Mouse (Mus musculus): Measurements from ENCODE around the gene Haus6. TPM values are rescaled to one million over a fixed set of nuclear protein-coding genes. Genes with fewer than 3 reads are reported as not detected.

Gene Haus6
- total RNA-seq, 4 experiments from 2014 or later, result 9.0 to 11.0 (median 10.5) TPM

- peak; percentile 93 for DNase-seq (ENCODE audit: low spot score in 2 of 2)
Observed at GRCm38 (mm10) chr4:86575283-86575983, 36.4 kb downstream of the Haus6 start, which contains the start of gene Rraga. Rraga (plus strand) TSS chr4:86575668.

GRCm38 (mm10) chr4:86574939-86575282 is 36.9 kb downstream of the Haus6 start:
- DNase-seq (ENCODE audit: low spot score in 2 of 2), result no peak

DNA sequence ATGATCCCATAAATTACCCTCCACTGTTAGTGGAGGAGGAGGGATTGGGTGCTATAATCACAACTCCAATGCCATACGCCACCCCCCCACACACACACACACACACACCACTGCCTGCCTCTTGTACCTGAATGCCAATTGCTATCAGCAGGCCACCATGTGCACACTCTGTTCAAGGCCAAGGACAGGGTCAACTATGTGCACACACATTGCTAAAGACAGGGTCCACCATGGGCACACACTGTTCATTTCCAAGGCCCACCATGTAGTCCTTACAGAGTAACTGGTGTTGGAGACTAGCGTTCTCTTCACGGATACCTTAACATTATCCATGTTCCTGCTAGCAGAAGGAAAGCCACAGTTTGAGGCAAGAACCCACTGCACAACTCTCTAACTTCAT is 50.8 kb downstream of the Haus6 start:
- no peak for DNase-seq (ENCODE audit: low spot score in 2 of 2)

- DNase-seq (ENCODE audit: low spot score in 2 of 2), result no peak
Observed at GRCm38 (mm10) chr4:86559006-86559405, 52.8 kb downstream of the Haus6 start.

DNA sequence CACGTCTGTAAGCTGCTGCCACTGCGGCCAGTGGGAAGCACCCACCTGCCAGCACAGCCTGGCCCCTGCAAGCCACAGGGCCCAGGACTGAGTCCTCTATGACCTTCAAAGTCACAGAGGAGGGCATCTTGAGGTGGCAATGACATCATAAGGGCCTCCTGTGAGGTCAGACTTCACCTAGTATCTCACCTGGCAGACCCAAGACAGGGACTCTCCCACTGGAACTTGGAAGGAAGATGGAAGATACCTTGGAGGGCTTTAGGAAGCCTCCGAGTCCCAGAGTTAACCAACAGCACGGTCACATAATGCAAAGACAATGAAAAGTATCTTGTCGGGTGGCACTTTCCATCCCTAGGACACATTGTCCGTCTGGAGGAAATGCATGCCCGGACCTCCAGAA is 53.6 kb downstream of the Haus6 start, which contains the start of gene Saxo1:
Gene Saxo1, minus strand, starts transcription at position 101 of the 400 bp plus-strand sequence.
- DNase-seq (ENCODE audit: low spot score in 2 of 2), result no peak

DNA sequence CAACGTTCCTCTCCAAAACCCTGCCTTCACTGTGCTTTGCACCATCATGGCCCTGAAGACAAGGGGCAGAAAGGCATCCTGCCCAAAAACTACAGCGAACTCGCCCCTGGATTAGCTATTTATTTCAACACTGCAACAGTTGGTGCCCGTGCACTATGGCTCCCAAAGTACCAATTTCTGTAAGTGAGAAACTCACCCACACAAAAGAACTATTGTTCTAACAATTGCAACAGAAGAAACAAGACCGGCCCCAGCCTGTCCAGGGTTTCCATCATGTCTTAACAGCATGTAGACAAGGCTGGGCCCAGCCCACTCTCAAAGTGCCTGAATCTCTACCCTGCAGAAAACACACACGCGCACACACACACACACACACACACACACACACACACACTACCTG is 54.5 kb downstream of the Haus6 start:
- DNase-seq (ENCODE audit: low spot score in 2 of 2), result no peak

DNA sequence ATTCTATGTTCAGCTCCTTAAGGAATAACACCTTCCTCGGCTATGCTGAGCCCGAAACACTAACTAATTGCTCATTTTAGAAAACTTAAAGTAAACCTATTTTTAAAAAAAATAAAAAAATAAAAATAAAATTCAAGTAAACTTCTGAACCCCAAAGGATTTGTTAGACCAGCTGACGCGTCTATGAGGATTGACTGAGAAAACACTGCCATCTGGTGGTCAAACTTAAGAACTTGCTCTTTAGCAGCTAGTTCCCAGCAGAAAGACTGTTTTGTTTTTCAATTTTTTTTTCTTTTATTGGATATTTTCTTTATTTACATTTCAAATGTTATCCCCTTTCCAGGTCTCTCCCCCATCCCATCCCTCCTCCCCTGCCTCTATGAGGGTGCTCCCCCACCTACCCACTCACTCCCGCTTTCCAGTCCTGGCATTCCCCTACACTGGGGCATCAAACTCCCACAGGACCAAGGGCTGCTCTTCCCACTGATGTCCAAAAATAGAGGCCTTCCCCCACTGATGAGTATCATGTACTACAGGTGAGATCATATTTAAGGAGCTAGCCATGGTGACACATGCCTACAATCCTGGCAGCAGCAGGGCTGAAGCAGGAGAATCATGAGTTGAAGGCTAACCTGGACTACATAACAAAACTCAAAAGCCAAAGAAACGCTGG is 56.7 kb downstream of the Haus6 start:
- DNase-seq (ENCODE audit: low spot score in 2 of 2), result no peak

GRCm38 (mm10) chr4:86548332-86548731 is 63.5 kb downstream of the Haus6 start:
- no peak for DNase-seq (ENCODE audit: low spot score in 2 of 2)

GRCm38 (mm10) chr4:86545615-86546014 is 66.2 kb downstream of the Haus6 start:
- DNase-seq (ENCODE audit: low spot score in 2 of 2), result no peak

DNA sequence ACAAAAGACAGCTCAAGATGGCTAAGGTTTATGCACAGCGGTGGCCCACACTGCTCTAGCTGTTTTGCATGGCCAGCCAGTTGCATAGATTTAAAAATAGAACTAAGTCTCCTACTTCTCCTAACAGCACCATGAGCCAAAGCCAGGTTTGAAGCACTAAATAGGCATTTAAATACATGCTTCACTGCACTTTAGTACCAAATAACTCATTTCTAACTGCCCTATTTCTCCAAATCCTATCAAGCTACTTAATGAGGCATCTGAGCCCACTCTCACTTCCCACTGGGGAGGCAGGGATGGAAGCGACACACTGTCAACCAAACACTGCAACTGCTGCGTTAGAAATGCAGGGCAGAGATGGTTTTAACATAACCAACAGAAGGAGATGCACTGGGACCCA is 67.9 kb downstream of the Haus6 start:
- DNase-seq (ENCODE audit: low spot score in 2 of 2), result no peak

GRCm38 (mm10) chr4:86541573-86541972 is 70.3 kb downstream of the Haus6 start:
- no peak for DNase-seq (ENCODE audit: low spot score in 2 of 2)

DNA sequence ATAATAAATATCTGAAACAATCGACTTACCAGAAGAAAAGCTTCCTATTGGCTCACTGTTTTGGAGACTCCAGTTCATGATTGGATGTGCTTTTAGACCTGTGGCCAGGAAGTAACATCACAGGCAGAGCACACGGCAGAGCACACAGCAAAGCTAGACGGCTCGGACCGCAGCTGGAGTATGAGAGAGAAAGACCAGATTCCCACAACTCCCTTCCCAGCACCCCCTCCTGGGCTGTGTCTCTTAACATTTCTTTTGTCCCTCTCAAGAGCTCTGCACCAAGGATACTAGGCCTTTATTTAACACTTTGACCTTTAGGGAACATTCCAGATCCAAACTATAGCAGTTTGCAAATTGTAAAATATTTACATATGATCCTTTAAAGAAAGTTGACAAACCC is 72.9 kb downstream of the Haus6 start:
- no peak for DNase-seq (ENCODE audit: low spot score in 2 of 2)

- DNase-seq (ENCODE audit: low spot score in 2 of 2), result no peak
Observed at GRCm38 (mm10) chr4:86537972-86538371, 73.9 kb downstream of the Haus6 start.

GRCm38 (mm10) chr4:86534091-86534481 is 77.8 kb downstream of the Haus6 start:
- no peak for DNase-seq (ENCODE audit: low spot score in 2 of 2)

DNA sequence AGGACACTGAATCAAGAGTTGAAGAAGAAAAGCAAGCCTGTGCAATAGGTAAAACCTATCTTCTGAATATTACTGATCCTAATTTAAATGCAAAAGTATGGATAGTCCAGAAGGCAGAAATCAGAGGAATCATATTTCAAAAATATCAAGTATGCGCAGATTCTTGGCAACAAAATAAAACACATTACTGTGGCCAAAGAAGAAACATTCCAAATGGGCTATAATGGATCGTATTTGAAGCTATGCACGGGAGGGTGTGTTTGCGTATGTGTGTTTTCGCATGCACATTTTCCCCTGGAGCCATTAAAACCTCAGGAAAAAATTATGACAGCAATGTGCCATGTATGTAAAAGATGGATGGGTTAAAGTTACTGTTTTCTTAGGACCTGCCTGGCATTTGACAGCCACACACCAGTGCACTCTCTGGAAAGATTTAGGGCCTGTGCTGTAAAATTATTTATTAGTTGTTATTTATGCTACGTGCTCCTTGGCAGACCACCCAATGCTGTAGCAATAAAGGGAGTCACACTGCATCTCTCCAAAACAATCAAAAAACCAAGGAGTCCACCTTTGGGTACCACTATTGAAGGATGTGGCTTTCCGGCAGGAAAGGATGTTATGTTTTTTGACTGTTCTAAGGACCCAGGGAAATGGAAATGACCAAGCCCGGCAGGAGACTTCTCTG is 78.3 kb downstream of the Haus6 start:
- DNase-seq (ENCODE audit: low spot score in 2 of 2), result no peak

DNA sequence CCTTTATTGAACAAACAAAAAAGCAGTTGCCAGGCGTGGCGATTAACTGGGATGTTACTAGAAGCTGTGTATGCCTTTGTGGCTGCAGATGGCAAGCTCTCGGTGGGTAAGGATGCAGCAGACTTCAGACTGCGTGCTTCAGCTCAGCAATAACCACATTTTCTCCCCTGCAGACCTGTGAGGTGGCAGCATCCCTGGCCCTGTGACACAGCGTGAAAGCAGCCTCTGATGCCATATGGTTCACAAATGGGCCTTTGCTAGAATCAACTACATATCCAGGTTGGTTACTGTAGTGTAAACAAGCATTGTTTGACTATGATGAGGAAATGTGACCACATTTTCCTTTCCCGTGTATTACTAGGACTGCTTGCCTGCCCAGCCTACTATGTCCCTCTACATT is 82.7 kb downstream of the Haus6 start:
- no peak for DNase-seq (ENCODE audit: low spot score in 2 of 2)

Other genes starting within 250 kb of the Haus6 start
- gene Saxo1, start 53.7 kb downstream of the Haus6 start, total RNA-seq (2022), result not detected
- 100 to 1,000 TPM; 137 to 150 (median 140) TPM for gene Rraga, start 36.4 kb downstream of the Haus6 start, total RNA-seq (2022)
- gene Plin2, start 58.0 kb upstream of the Haus6 start, total RNA-seq (2022), result 10 to 100 TPM; 12.3 to 24.9 (median 18.8) TPM
- 10 to 100 TPM; 10.7 to 12.2 (median 11.6) TPM for gene Dennd4c, start 136.5 kb upstream of the Haus6 start, total RNA-seq (2022)
- gene Rps6, start 245.4 kb upstream of the Haus6 start, total RNA-seq (2022), result 100 to 1,000 TPM; 447 to 482 (median 465) TPM